15 mouse cellular contexts compared by ENCODE assay signal in the genomic region with DNA sequence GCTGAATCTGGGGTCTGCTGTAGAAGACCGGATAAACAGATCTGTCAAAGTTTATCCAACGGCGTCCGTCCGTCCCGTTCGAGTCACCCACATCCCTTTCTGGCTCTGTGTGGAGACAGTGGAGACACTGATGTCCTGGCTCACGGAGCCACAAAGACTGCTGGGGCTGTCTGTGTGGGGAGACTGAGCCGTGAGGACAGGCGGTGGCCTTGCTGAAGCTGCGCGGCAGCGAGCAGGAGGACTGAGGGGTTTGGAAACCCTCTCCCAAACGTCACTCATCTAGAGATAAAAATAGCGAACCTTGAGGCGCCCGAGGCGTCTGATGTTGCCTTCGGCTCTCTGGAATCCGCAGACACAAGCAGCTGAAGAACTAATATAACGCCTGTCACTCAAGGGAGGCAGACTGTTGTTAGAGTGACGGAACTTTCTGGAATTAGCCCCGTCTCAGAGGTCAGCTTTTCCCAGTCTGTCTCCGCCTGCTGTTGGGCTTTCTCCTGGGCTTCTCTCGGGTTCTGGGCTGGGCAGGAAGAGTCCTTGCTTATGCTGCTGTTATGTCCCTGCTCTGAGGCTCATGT.
DNase-seq lines count a peak whose midpoint lies in the region; ATAC-seq and TF ChIP-seq lines count a peak whose summit lies in the region.
"Had no signal": no experiment of that assay in that cellular context is flagged by ENCODE, and none has a peak within 500 bp of the region (broad histone marks: within the 10 kb centered on the region; RNA-seq: fewer than 3 reads in every experiment).

No protein-coding gene starts in this region.

- peak overlapping the region; percentile 63 for H3K27ac ChIP-seq in heart, embryonic 12.5 days (ENCODE audit: poor library complexity, severe bottlenecking)
- no peak overlapping the region for H3K27ac ChIP-seq in lung, embryonic 14.5 days (ENCODE audit: low read depth)
- peak overlapping the region; percentile 90 for H3K27ac ChIP-seq in gastrocnemius, adult 2 months
- H3K27ac ChIP-seq: liver, embryonic 14.5 days; neural tube, embryonic 12.5 days had no signal

- H3K9me3 ChIP-seq in heart, embryonic 12.5 days (replicated peaks), result peaks cover 11% of the 10 kb centered on the region
- H3K9me3 ChIP-seq in lung, embryonic 14.5 days (ENCODE audit: low read depth, low read length), result no peaks in the 10 kb centered on the region

- peak overlapping the region; percentile 52 for H3K4me2 ChIP-seq in heart, embryonic 12.5 days
- H3K4me2 ChIP-seq in lung, embryonic 14.5 days, result 0 out of 2 replicates have a peak overlapping the region, but pooled peaks have one; percentile 18
- H3K4me2 ChIP-seq: midbrain, embryonic 11.5 days; neural tube, embryonic 12.5 days had no signal

- no peak for DNase-seq in heart, adult 9 months (ENCODE audit: low spot score in 2 of 2)
- DNase-seq in lung, embryonic 14.5 days, result peak; percentile 69
- DNase-seq in lung, adult 2 months, result no peak
- peak; percentile 60 for DNase-seq in gastrocnemius, adult 2 months
- DNase-seq in lung, postnatal 10 days, result peak; percentile 47
- DNase-seq in yolk sac, embryonic 10.5 days (ENCODE audit: low spot score), result no peak
- no peak for DNase-seq in ovary, postnatal 14 days (ENCODE audit: low spot score)
- DNase-seq: retina, postnatal 1 day had no signal

- H3K27me3 ChIP-seq in heart, embryonic 12.5 days (replicated peaks), result no peaks in the 10 kb centered on the region
- H3K27me3 ChIP-seq in lung, embryonic 14.5 days (ENCODE audit: insufficient read depth, low read length), result no peaks in the 10 kb centered on the region
- H3K27me3 ChIP-seq: neural tube, embryonic 12.5 days had no signal

- TF ChIP-seq CTCF in lung, embryonic 14.5 days (IDR thresholded peaks at IDR 0.05; ENCODE audit: low read depth), result no peak
- TF ChIP-seq CTCF in lung, adult 2 months (IDR thresholded peaks at IDR 0.05; ENCODE audit: insufficient read depth, low read length), result no peak
- peak; percentile 25; the same call in 1 of the 2 replicates for TF ChIP-seq CTCF in gastrocnemius, adult 2 months (IDR thresholded peaks at IDR 0.05)

- WGBS in heart, embryonic 12.5 days, result 35% methylated on average over 25 of the region's 25 CpGs
- 28% methylated on average over 25 of the region's 25 CpGs for WGBS in lung, embryonic 14.5 days
- 41% methylated on average over 25 of the region's 25 CpGs for WGBS in lung, adult 2 months

- H3K4me1 ChIP-seq in heart, embryonic 12.5 days (replicated peaks), result peaks cover 24% of the 10 kb centered on the region
- H3K4me1 ChIP-seq in lung, embryonic 14.5 days (ENCODE audit: insufficient read depth), result no peaks in the 10 kb centered on the region
- H3K4me1 ChIP-seq in lung, adult 2 months (ENCODE audit: control insufficient read depth, insufficient read depth, low read length), result no peaks in the 10 kb centered on the region

- intact Hi-C loops in gastrocnemius, adult 2 months (cut with DNase I), result loop anchor here (2.0 kb wide), 1 partner anchor 28 kb away; no protein-coding TSS in a partner anchor

- peak overlapping the region; percentile 30; the same call in 1 of the 2 replicates for H3K9ac ChIP-seq in heart, embryonic 12.5 days
- H3K9ac ChIP-seq in lung, embryonic 14.5 days, result no peak overlapping the region
- H3K9ac ChIP-seq: liver, embryonic 14.5 days; neural tube, embryonic 12.5 days had no signal

- no peak for TF ChIP-seq POLR2A in lung, adult 2 months (IDR thresholded peaks at IDR 0.05; ENCODE audit: borderline replicate concordance, extremely low read depth, low read depth, low read length)

- H3K4me3 ChIP-seq in heart, embryonic 12.5 days, result no peak overlapping the region
- no peak overlapping the region for H3K4me3 ChIP-seq in lung, embryonic 14.5 days (ENCODE audit: low read depth, low read length)
- H3K4me3 ChIP-seq in lung, adult 2 months (replicated peaks; ENCODE audit: extremely low read depth, low read depth, low read length), result no peak overlapping the region
- H3K4me3 ChIP-seq in gastrocnemius, adult 2 months, result peak overlapping the region; percentile 21; the same call in 1 of the 2 replicates
- H3K4me3 ChIP-seq: erythroblast, embryonic 14.5 days; neural tube, embryonic 12.5 days had no signal

- no peak for ATAC-seq in heart, embryonic 12.5 days (ENCODE audit: insufficient number of reproducible peaks, low FRiP score)
- peak; percentile 63; the same call in 1 of the 2 replicates for ATAC-seq in lung, embryonic 14.5 days (ENCODE audit: insufficient read depth)
- ATAC-seq: CD4-positive, CD25-positive, alpha-beta regulatory T cell, adult 4 months; hindbrain, embryonic 16.5 days had no signal

- H3K36me3 ChIP-seq in heart, embryonic 12.5 days, result no peaks in the 10 kb centered on the region
- no peaks in the 10 kb centered on the region for H3K36me3 ChIP-seq in lung, embryonic 14.5 days (ENCODE audit: insufficient read depth)
- H3K36me3 ChIP-seq: neural tube, embryonic 12.5 days had no signal

Comparison
In these comparisons a context has a peak if more than half of its experiments do, and no peak if none do; other contexts are left out.
1. DNase-seq: peak in lung, embryonic 14.5 days (single experiment), gastrocnemius, adult 2 months (single experiment) and lung, postnatal 10 days (single experiment); none in heart, adult 9 months (0 of 2), lung, adult 2 months (single experiment), yolk sac, embryonic 10.5 days (single experiment) and ovary, postnatal 14 days (single experiment).